Mouse (Mus musculus) megakaryocyte, embryonic 14.5 days (primary cell): ENCODE data around the gene Erp44.

ENCODE experiments used
- FLI1 ChIP-seq: IDR thresholded peaks from 2 replicates; pipeline ENCODE4 v1.6.1; 2012; ENCODE audit warnings: low read length, inconsistent platforms, mixed read lengths
- GATA1 ChIP-seq: IDR thresholded peaks from 3 replicates; pipeline ENCODE4 v1.6.1; 2012; ENCODE audit warnings: mixed read lengths, low read length, inconsistent platforms, borderline replicate concordance

DNA sequence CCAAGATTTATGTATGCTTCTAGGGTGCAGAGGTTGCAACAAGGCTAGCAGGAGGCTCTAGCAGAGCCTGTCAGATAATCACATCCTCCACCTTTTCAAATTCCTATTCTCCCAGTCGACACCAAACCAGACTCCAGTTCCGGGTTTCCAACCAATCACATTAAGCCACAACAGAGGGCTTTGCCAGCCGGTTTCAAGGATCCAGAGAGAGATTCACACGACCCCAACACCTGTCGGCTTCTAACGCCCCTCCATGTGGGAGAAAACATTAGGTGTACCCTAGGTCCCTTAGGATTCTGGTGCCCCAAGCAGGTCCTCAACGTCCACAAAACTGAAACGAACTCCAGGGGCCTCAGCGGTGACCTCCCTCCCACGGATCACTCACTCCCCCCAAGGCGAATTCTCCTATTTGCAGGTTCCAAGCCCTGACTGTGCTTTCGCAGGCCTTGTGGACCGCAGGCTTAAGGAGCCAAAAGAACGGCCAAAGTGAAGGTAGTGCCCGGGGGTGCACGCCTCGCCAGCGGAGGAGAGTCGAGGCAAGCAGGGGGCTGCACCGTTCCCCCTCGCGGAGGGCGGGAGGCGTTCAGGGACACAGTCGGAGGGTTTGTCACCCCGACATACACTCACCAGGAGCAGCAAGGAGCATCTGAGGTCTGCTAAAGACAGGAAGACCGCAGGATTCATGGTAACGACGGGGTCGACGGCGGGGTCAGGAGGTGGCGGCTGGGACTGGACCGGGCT, 431 bp downstream of the Erp44 start:
- TF ChIP-seq GATA1, result no peak
- TF ChIP-seq FLI1, result no peak
